Mouse (Mus musculus) testis, adult 2 months (tissue): ENCODE data around the gene Lst1. TPM values are rescaled to one million over a fixed set of nuclear protein-coding genes. Genes with fewer than 3 reads are reported as not detected.
A peak's percentile ranks its signal among the peaks of the same experiment; 100 is the strongest.

Experiments
- H3K27ac ChIP-seq: fragments of 200-500 bp; 2 replicates; pipeline ENCODE4 v1.5.1; 2012; ENCODE audit warnings: low read depth, low read length; ENCODE audit not compliant: control insufficient read depth, insufficient read depth
- H3K27me3 ChIP-seq: fragments of 200-500 bp; 2 replicates; pipeline ENCODE4 v1.6.1; 2012; ENCODE audit warnings: mild to moderate bottlenecking, low read length, moderate library complexity; ENCODE audit not compliant: control insufficient read depth, insufficient read depth
- H3K36me3 ChIP-seq: fragments of 200-500 bp; 2 replicates; pipeline ENCODE4 v1.6.1; 2012; ENCODE audit warnings: mild to moderate bottlenecking, low read length; ENCODE audit not compliant: control insufficient read depth, insufficient read depth
- H3K4me1 ChIP-seq: fragments of 200-500 bp; 2 replicates; pipeline ENCODE4 v1.6.1; 2012; ENCODE audit warnings: low read length; ENCODE audit not compliant: control insufficient read depth, insufficient read depth
- H3K4me3 ChIP-seq: fragments of 200-500 bp; 2 replicates; pipeline ENCODE4 v1.5.1; 2012; ENCODE audit warnings: low read depth, mild to moderate bottlenecking, low read length, moderate library complexity, mixed read lengths; ENCODE audit not compliant: control insufficient read depth
- CTCF ChIP-seq: fragments of 200-500 bp; IDR thresholded peaks from 2 replicates; pipeline ENCODE4 v1.5.1; 2012; ENCODE audit warnings: low read depth, mild to moderate bottlenecking, inconsistent platforms, low read length, moderate library complexity; ENCODE audit not compliant: control insufficient read depth, insufficient read depth, insufficient replicate concordance
- POLR2A ChIP-seq: fragments of 200-500 bp; IDR thresholded peaks from 2 replicates; pipeline ENCODE4 v1.6.1; 2012; ENCODE audit warnings: low read depth, mild to moderate bottlenecking, inconsistent platforms, low read length, moderate library complexity; ENCODE audit not compliant: control insufficient read depth
- polyA plus RNA-seq: library from polyadenylated mRNA; depleted of rRNA; stranded (reverse); fragments of >200 nt; gene quantifications from 2 replicates; pipeline ENCODE4 v1.2.3, GENCODE M21; 2012; rRNA removed

Lst1 gene
- polyA plus RNA-seq, 1 experiment: 0.65 TPM

GRCm38 (mm10) chr17:35146139-35146538, 42.1 kb downstream of the Lst1 start:
- TF ChIP-seq POLR2A (no peak), CTCF (no peak)
- Histone ChIP-seq H3K4me1 (peaks cover 9% of the 10 kb centered on the region; the same call in 1 of the 2 replicates), H3K27ac (no peak overlapping the region), H3K27me3 (no peaks in the 10 kb centered on the region), H3K4me3 (no peak overlapping the region), H3K36me3 (peaks cover 15% of the 10 kb centered on the region)

GRCm38 (mm10) chr17:35141971-35142370, 46.3 kb downstream of the Lst1 start:
- Histone ChIP-seq H3K27me3 (no peaks in the 10 kb centered on the region), H3K36me3 (peaks cover 13% of the 10 kb centered on the region), H3K27ac (peak overlapping the region; percentile 61), H3K4me3 (no peak overlapping the region), H3K4me1 (peaks cover 15% of the 10 kb centered on the region; the same call in 1 of the 2 replicates)
- TF ChIP-seq POLR2A: no peak
- TF ChIP-seq CTCF: no peak

GRCm38 (mm10) chr17:35140490-35140996, 47.7 kb downstream of the Lst1 start:
- Histone ChIP-seq H3K4me1 (peaks cover 15% of the 10 kb centered on the region; the same call in 1 of the 2 replicates), H3K27ac (peak overlapping the region; percentile 26), H3K4me3 (no peak overlapping the region), H3K36me3 (peaks cover 14% of the 10 kb centered on the region), H3K27me3 (no peaks in the 10 kb centered on the region)
- TF ChIP-seq CTCF (no peak), POLR2A (no peak)

- peak overlapping the region; percentile 26; the same call in 1 of the 2 replicates for H3K27ac ChIP-seq
- H3K4me3 ChIP-seq: no peak overlapping the region
- peaks cover 14% of the 10 kb centered on the region for H3K36me3 ChIP-seq
- H3K4me1 ChIP-seq: peaks cover 15% of the 10 kb centered on the region; the same call in 1 of the 2 replicates
- TF ChIP-seq CTCF (no peak), POLR2A (no peak)
- no peaks in the 10 kb centered on the region for H3K27me3 ChIP-seq
Observed at GRCm38 (mm10) chr17:35139269-35139668, 49.0 kb downstream of the Lst1 start.

GRCm38 (mm10) chr17:35135591-35136320, 52.5 kb downstream of the Lst1 start:
- H3K4me1 ChIP-seq: peaks cover 7% of the 10 kb centered on the region; the same call in 1 of the 2 replicates
- no peaks in the 10 kb centered on the region for H3K27me3 ChIP-seq
- peak overlapping the region; percentile 97 for H3K27ac ChIP-seq
- TF ChIP-seq POLR2A: peak; percentile 28
- TF ChIP-seq CTCF: no peak
- peaks cover 3% of the 10 kb centered on the region for H3K36me3 ChIP-seq
- H3K4me3 ChIP-seq: peak overlapping the region; percentile 98

Other genes with a start within 250 kb of the Lst1 start
- 2.6 and 5.2 TPM in 2 replicates for gene Hspa1b, start 229.2 kb downstream of the Lst1 start, polyA plus RNA-seq
- not detected in 2 replicates for gene Gm20481, start 218.5 kb downstream of the Lst1 start, polyA plus RNA-seq
- 4.4 and 5.5 TPM in 2 replicates for gene Hspa1a, start 216.3 kb downstream of the Lst1 start, polyA plus RNA-seq
- gene Hspa1l, start 215.7 kb downstream of the Lst1 start, polyA plus RNA-seq: 718 and 731 TPM in 2 replicates
- gene Lsm2, start 206.6 kb downstream of the Lst1 start, polyA plus RNA-seq: 480 and 579 TPM in 2 replicates
- gene Vars, start 187.5 kb downstream of the Lst1 start, polyA plus RNA-seq: 261 and 309 TPM in 2 replicates
- gene Vwa7, start 171.9 kb downstream of the Lst1 start, polyA plus RNA-seq: 0.65 and 0.84 TPM in 2 replicates
- 3.5 and 3.8 TPM in 2 replicates for gene Sapcd1, start 160.4 kb downstream of the Lst1 start, polyA plus RNA-seq
- 19.3 and 20.4 TPM in 2 replicates for gene Msh5, start 141.7 kb downstream of the Lst1 start, polyA plus RNA-seq
- gene Clic1, start 138.5 kb downstream of the Lst1 start, polyA plus RNA-seq: 24.1 and 24.8 TPM in 2 replicates
- gene Ddah2, start 129.4 kb downstream of the Lst1 start, polyA plus RNA-seq: 11.1 and 14.4 TPM in 2 replicates
- 117 and 146 TPM in 2 replicates for gene Ly6g6c, start 123.1 kb downstream of the Lst1 start, polyA plus RNA-seq
- gene Mpig6b, start 122.3 kb downstream of the Lst1 start, polyA plus RNA-seq: 3.4 and 3.7 TPM in 2 replicates
- gene Ly6g6e, start 111.5 kb downstream of the Lst1 start, polyA plus RNA-seq: 0.78 and 0.95 TPM in 2 replicates
- 0.85 and 0.99 TPM in 2 replicates for gene Ly6g6d, start 110.4 kb downstream of the Lst1 start, polyA plus RNA-seq
- 1.1 and 1.2 TPM in 2 replicates for gene Ly6g6f, start 102.8 kb downstream of the Lst1 start, polyA plus RNA-seq
- gene Abhd16a, start 99.2 kb downstream of the Lst1 start, polyA plus RNA-seq: 121 and 141 TPM in 2 replicates
- gene Ly6g5c, start 80.2 kb downstream of the Lst1 start, polyA plus RNA-seq: 0.54 TPM in 1 of 2 replicates, not detected in the other
- gene Ly6g5b, start 73.0 kb downstream of the Lst1 start, polyA plus RNA-seq: 2.9 and 3.1 TPM in 2 replicates
- 70.0 and 73.6 TPM in 2 replicates for gene Gpank1, start 67.0 kb downstream of the Lst1 start, polyA plus RNA-seq
- gene Csnk2b, start 66.4 kb downstream of the Lst1 start, polyA plus RNA-seq: 3,095 and 3,228 TPM in 2 replicates
- 0.91 and 2.5 TPM in 2 replicates for gene D17H6S53E, start 62.1 kb downstream of the Lst1 start, polyA plus RNA-seq
- 0.41 and 0.48 TPM in 2 replicates for gene Apom, start 56.4 kb downstream of the Lst1 start, polyA plus RNA-seq
- 709 and 791 TPM in 2 replicates for gene Bag6, start 53.3 kb downstream of the Lst1 start, polyA plus RNA-seq
- 515 and 563 TPM in 2 replicates for gene Prrc2a, start 23.5 kb downstream of the Lst1 start, polyA plus RNA-seq
- 435 and 444 TPM in 2 replicates for gene Aif1, start 12.4 kb downstream of the Lst1 start, polyA plus RNA-seq
- 0.86 and 0.87 TPM in 2 replicates for gene Ltb, start 6.0 kb upstream of the Lst1 start, polyA plus RNA-seq
- 0.07 TPM in 1 of 2 replicates, not detected in the other for gene Tnf, start 13.6 kb upstream of the Lst1 start, polyA plus RNA-seq
- gene Lta, start 16.9 kb upstream of the Lst1 start, polyA plus RNA-seq: 0.07 TPM in 1 of 2 replicates, not detected in the other
- not detected in 2 replicates for gene Gm16181, start 32.4 kb upstream of the Lst1 start, polyA plus RNA-seq
- 10.4 and 11.7 TPM in 2 replicates for gene Atp6v1g2, start 45.2 kb upstream of the Lst1 start, polyA plus RNA-seq
- gene Nfkbil1, start 47.4 kb upstream of the Lst1 start, polyA plus RNA-seq: 27.9 and 30.2 TPM in 2 replicates
- 125 and 129 TPM in 2 replicates for gene Ddx39b, start 53.3 kb upstream of the Lst1 start, polyA plus RNA-seq
- gene H2-D1, start 74.3 kb upstream of the Lst1 start, polyA plus RNA-seq: 29.6 and 31.4 TPM in 2 replicates
- not detected in 2 replicates for gene H2-Q1, start 132.0 kb upstream of the Lst1 start, polyA plus RNA-seq
- gene H2-Q2, start 153.8 kb upstream of the Lst1 start, polyA plus RNA-seq: 0.53 and 0.90 TPM in 2 replicates
- gene H2-Q4, start 191.2 kb upstream of the Lst1 start, polyA plus RNA-seq: 3.2 and 4.2 TPM in 2 replicates
- 1.6 and 1.8 TPM in 2 replicates for gene H2-Q6, start 236.4 kb upstream of the Lst1 start, polyA plus RNA-seq